Mouse (Mus musculus) intestine, embryonic 16.5 days (tissue): Measurements from ENCODE around the gene Cfap161. TPM values are rescaled to one million over a fixed set of nuclear protein-coding genes. Genes with fewer than 3 reads are reported as not detected.

Source experiments
- ATAC-seq: fragments of 200-750 bp; cut with Nextera tagmentation; 2 replicates; pipeline ENCODE4 v1.8.0; 2017; ENCODE audit warnings: moderate TSS enrichment, moderate library complexity
- H3K27ac ChIP-seq: fragments of 300-500 bp; sonication (generic); 2 replicates; pipeline ENCODE4 v1.5.1; 2014; ENCODE audit warnings: mild to moderate bottlenecking, low read length
- H3K27me3 ChIP-seq: fragments of 300-500 bp; sonication (generic); replicated peaks from 2 replicates; pipeline ENCODE4 v1.6.1; 2014; ENCODE audit warnings: low read length, control low read depth, mixed read lengths; ENCODE audit not compliant: control insufficient read depth, insufficient read depth
- H3K36me3 ChIP-seq: fragments of 300-500 bp; sonication (generic); 2 replicates; pipeline ENCODE4 v1.6.1; 2014; ENCODE audit warnings: low read length, control low read depth; ENCODE audit not compliant: control insufficient read depth, insufficient read depth
- H3K4me1 ChIP-seq: fragments of 300-500 bp; sonication (generic); 2 replicates; pipeline ENCODE4 v1.6.1; 2014; ENCODE audit warnings: low read length, control low read depth, mixed read lengths; ENCODE audit not compliant: control insufficient read depth, insufficient read depth
- H3K4me2 ChIP-seq: fragments of 300-500 bp; sonication (generic); 2 replicates; pipeline ENCODE4 v1.6.1; 2014; ENCODE audit warnings: low read depth, low read length, control low read depth
- H3K4me3 ChIP-seq: fragments of 300-500 bp; sonication (generic); 2 replicates; pipeline ENCODE4 v1.5.1; 2014; ENCODE audit warnings: mild to moderate bottlenecking, low read length
- H3K9ac ChIP-seq: fragments of 300-500 bp; sonication (generic); 2 replicates; pipeline ENCODE4 v1.6.1; 2014; ENCODE audit warnings: low read depth, low read length
- H3K9me3 ChIP-seq: fragments of 300-500 bp; sonication (generic); 2 replicates; pipeline ENCODE4 v1.6.1; 2016; ENCODE audit warnings: low read length, control low read depth; ENCODE audit not compliant: control insufficient read depth
- WGBS: fragments of 180-500 bp; shearing (Covaris S2); extraction: QIAGEN DNeasy Blood & Tissue Kit; methylation state at CpG from one replicate; pipeline ENCODE4 v1.1.7; 2014; 5-methylcytosine and 5-hydroxymethylcytosine counted together
- polyA plus RNA-seq: library from polyadenylated mRNA; unstranded; fragments of >200 nt; fragmentation: Nextera tagmentation; extraction: Ambion mirVana; gene quantifications from 2 replicates; pipeline ENCODE4 v1.2.1, GENCODE M21; 2015

Cfap161 gene
- polyA plus RNA-seq, 1 experiment from 2014 or later: 0.13 TPM

DNA sequence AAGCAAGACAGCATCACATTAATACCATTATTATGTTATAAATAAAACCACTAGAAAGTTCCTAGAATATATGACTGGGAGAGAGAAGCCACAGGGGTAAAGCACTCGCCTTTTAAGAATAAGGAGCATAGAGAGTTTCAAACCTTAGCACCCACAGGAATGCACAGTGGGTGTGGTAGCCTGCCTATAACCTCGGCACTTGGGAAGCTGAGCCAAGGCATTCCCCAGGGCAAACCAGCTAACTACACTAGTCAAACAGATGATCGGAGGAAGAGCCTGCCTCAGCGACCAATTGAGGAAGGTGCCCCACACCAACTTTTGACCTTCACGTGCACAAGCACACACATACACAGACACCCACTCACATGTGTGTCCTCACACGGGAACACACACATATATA lies 63.4 kb downstream of the Cfap161 start:
- no peak overlapping the region for H3K4me2 ChIP-seq
- ATAC-seq: no peak
- WGBS: 72% methylated on average over 6 of the region's 6 CpGs
- no peak overlapping the region for H3K4me3 ChIP-seq
- H3K9ac ChIP-seq: no peak overlapping the region
- no peaks in the 10 kb centered on the region for H3K4me1 ChIP-seq
- H3K36me3 ChIP-seq: no peaks in the 10 kb centered on the region
- no peak overlapping the region for H3K27ac ChIP-seq
- no peaks in the 10 kb centered on the region for H3K27me3 ChIP-seq
- no peaks in the 10 kb centered on the region for H3K9me3 ChIP-seq

DNA sequence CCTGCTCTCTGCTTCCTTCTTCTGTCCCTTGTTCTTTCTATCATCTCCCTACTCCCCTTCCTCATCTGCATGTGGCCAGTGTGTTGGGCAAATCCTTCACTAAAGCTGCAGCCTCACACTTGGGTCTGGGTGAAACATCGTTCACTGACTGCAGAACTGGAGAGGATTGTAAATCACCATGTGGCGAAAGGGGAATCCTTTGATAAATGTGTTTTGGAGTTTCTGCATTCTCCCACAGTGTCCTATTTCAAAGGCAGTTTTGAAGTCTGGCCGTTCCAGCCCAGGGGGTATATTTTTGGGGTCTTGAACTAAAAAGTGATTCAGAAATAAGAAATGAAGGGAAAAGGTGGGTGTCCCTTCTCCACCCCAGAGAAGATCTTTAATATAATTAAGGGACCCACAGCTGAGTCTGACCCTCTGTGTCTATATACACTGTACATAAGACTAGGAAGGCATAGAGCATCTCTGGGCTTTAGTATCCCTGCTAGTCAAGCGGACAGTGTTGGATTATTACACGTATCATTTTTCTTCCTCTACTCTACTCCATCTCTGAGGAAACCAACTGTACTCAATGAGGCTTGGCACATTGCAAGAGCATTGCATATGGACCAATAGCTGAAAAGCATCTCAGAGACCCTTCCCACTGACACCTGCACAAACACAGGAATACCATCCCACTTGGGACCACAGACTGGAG lies 67.6 kb downstream of the Cfap161 start:
- H3K27me3 ChIP-seq: no peaks in the 10 kb centered on the region
- ATAC-seq: no peak
- WGBS: 60% methylated on average over 5 of the region's 5 CpGs

DNA sequence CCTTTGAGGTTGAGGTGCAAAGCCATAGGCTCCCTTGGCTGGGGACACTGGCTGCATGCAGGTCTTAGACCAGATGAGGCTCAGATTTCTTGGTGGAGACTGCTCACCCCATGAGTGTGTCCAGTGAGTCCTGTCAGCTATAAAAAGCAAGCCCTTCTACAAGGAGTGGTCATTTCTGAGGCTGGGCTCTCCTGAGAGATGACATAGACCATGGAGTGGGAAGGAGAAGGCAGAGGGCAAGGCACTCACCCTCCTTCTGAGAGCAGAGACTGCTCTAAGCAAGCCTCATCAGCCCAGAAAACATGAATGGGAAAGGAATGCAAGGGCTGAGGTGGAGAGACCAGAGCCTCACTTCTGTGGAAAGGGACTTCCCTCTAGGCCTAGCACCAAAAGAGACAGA lies 68.9 kb downstream of the Cfap161 start:
- H3K4me3 ChIP-seq: no peak overlapping the region
- no peaks in the 10 kb centered on the region for H3K4me1 ChIP-seq
- no peaks in the 10 kb centered on the region for H3K9me3 ChIP-seq
- H3K27me3 ChIP-seq: no peaks in the 10 kb centered on the region
- no peak overlapping the region for H3K9ac ChIP-seq
- no peaks in the 10 kb centered on the region for H3K36me3 ChIP-seq
- H3K4me2 ChIP-seq: no peak overlapping the region
- no peak for ATAC-seq
- H3K27ac ChIP-seq: no peak overlapping the region

More for the DNA sequence above, 67.6 kb downstream of the Cfap161 start:
- Histone ChIP-seq H3K9ac (no peak overlapping the region), H3K36me3 (no peaks in the 10 kb centered on the region), H3K4me3 (no peak overlapping the region), H3K4me2 (no peak overlapping the region), H3K9me3 (no peaks in the 10 kb centered on the region), H3K4me1 (no peaks in the 10 kb centered on the region), H3K27ac (no peak overlapping the region)

DNA sequence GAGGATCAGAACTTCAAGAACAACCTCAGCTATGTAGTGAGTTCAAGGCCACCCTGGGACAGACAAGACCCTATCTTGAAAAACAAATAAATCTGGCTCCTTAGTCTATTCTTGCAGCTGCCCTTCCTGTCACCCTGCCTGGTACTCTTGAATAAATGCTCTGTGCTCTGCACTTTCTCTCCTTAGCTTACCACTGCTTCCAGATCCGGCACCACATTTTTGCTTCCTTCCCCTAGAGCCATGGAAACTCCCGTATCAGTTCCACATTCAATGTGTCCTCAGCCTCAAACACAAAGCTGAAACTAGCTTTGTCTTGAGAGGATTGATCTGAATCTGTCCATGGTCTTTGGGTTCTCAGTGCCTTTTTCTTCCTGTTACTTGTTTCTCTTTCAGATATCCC lies 70.1 kb downstream of the Cfap161 start:
- no peak for ATAC-seq
- Histone ChIP-seq H3K4me2 (no peak overlapping the region), H3K27me3 (no peaks in the 10 kb centered on the region), H3K4me3 (no peak overlapping the region), H3K27ac (no peak overlapping the region), H3K36me3 (no peaks in the 10 kb centered on the region), H3K9me3 (no peaks in the 10 kb centered on the region), H3K9ac (no peak overlapping the region), H3K4me1 (no peaks in the 10 kb centered on the region)
- whole genome bisulfite sequencing: 55% methylated on average over 2 of the region's 2 CpGs

Other genes with a start within 250 kb of the Cfap161 start
- gene Tmc3, start 210.0 kb downstream of the Cfap161 start, polyA plus RNA-seq: 1.0 and 1.5 TPM in 2 replicates
- gene Stard5, start 162.9 kb downstream of the Cfap161 start, polyA plus RNA-seq: 67.7 and 77.3 TPM in 2 replicates
- 4.3 and 4.9 TPM in 2 replicates for gene Il16, start 49.2 kb downstream of the Cfap161 start, polyA plus RNA-seq
- gene Tlnrd1, start 89.4 kb upstream of the Cfap161 start, polyA plus RNA-seq: 5.8 and 7.0 TPM in 2 replicates
- 73.1 and 83.0 TPM in 2 replicates for gene Mesd, start 89.6 kb upstream of the Cfap161 start, polyA plus RNA-seq